Mouse (Mus musculus) thymus, postnatal 25 days (tissue): ENCODE results near the gene Tenm4.

Source experiments
- DNase-seq: peaks from one replicate; pipeline ENCODE4 v3.0.0; 2022

Tenm4 gene

DNA sequence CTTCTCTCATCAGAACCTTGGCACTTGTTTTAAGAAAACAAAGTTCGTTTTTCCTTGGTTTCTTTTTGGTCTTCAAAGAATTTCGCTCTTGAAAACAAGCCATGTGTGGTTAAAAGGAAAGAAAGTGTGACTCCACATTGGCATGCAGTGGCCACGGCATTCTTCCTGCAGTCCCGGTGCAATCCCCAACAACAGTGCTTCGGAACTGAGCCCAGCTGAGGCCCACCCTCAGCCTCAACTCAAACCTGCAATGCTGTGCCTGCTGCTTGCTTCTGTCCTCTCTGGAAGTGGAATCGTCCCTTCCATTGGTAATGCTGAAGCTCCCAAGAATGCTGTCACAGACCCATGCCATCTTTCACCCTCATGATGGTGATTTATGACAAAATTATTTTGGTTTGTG is 88.6 kb downstream of the Tenm4 start:
- no peak for DNase-seq

DNA sequence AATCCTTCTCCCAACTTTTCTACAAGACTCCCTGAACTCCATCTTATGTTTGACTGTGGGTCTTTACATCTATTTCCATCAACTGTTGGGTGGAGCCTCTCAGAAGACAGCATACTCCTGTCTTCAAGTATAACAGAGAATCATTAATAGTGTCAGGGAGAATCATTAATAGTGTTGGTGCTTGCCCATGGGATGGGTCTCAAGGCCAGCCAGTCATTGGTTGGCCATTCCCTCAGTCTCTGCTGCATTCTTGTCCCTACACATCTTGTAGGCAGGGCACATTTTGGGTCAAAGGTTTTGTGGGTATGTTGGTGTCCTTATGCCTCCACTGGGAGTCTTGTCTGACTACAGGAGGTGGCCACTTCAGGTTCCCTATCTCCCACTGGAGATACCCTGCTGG is 91.1 kb downstream of the Tenm4 start:
- DNase-seq, result no peak

DNA sequence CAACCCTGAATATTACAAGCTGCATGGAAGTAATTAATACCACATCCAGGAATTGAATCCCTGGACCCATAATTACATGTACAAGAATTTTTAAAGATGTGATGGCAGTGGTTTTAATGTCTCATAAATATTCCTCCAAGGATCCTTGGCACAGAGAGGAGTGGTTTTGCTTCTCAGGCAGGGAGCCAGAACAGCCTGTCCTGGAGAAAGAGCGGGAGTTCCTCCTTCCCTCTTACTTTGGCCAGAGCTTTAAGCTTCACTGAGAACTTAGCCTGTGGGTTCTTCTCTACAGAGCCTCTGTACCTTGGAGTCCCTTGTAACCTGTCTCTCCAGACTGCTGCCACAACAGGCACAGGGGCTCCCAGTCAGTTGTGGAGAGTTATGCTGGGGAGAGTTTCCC is 94.9 kb downstream of the Tenm4 start:
- no peak for DNase-seq

DNA sequence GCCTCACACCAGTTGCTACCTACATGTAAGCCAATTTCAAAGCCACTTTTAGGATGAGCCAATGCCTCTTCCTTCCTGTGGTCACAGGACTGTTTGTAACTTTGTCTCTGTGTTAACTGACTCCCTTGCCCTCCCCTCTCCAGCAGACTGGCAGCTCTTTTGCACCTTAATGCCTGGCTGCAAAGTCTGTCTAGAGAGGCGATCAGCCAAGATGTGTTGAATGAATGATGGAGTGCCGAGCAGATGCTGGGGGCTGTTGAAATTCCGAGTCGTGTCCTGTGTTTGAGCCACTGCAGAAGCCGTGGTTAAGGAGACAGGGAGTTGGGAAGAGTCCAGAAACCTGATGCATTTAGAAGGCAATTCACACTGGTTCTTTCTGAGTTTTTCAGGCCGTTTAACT is 96.2 kb downstream of the Tenm4 start:
- no peak for DNase-seq

DNA sequence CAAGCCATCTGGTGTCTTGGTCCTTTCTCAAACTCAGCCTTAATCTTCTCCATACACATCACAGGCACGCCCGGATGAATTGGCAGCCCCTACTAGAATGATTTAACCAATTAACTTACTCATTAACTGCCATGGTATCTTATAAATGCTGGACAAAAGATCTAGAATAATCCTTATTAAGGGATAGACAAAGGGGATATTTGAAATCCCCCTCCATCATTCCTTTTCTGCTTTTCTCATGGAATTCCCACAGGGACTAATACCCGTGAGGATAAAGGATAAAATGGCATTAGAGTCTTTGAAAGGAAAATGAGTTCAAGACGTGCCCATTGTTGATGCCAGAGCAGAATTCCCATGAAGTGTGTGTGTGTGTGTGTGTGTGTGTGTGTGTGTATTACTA is 99.6 kb downstream of the Tenm4 start:
- no peak for DNase-seq

DNA sequence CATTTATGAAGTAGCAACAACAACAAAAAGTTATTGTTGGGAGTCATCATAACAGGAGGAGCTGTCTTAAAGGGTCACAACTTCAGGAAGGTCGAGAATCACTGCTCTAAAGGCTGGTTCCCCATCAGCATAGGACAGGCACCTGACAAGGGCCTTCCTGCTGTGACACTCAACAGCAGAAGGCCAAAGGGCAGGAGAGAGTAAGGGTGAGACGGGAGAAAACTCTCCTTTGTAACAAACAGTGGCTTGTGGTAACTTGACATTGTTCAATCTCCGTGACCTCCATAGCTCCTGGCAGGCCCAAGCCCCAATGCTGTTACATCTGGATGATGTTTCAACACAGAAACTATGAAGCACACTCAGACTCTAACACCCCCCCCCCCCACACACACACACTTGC is 101.0 kb downstream of the Tenm4 start:
- no peak for DNase-seq

DNA sequence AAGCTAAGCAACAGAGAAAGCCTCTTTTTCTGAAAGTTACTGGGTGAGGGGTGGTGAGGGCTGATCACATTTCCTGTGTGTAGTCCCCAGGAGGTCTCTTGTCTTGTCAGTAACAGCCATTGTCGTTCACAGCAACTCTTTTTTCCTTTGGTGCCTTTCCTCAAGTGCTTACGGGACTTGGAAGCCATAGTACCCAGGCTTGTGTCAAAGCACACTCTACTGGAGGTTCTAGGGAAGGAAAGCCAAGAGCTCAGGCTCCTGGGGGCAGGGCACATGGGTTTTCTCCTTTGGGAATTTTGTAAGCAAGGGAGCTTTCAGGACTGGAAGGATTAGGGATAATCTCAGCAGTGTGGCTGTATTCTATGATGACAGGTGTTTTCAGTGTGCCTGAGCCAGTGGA is 103.4 kb downstream of the Tenm4 start:
- DNase-seq, result no peak

DNA sequence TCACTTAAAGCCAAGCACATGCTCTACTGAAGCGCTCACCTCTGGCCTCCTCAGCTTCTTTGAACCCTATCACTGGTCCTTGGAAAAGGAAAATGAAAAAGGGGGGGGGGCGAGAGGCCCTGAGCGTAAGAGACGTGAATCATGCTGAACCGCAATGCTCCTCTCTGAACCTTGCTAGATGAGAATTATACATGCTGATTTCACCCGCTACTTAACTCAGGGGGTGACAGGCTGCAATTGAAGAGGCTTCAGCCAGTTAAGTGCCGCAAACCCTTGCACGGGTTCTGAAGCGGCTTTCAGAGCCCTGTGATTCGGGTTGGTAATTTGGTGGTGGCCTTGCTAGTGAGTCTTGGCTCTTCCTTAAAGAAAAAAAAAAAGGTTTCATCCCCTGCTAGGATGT is 106.5 kb downstream of the Tenm4 start:
- no peak for DNase-seq

DNA sequence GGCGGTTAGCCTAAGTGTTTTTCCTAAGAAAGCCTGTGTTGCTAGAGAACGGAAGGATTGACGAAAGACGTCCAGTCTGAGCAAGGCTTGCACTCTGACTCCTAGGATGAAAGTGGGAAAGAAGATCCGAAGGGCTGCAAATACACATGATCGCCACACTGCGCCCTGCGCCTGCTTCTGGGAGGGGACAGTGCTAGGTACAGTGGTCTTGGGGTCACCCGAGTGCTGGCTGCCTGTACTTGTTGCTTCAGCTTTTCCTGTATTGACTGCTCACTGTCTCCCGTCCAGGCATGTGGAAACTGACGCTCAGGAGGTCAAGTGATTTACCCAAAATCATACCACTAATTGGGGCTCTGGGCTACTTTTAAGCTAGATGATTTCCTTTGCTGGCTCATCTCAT is 107.3 kb downstream of the Tenm4 start:
- DNase-seq, result no peak

DNA sequence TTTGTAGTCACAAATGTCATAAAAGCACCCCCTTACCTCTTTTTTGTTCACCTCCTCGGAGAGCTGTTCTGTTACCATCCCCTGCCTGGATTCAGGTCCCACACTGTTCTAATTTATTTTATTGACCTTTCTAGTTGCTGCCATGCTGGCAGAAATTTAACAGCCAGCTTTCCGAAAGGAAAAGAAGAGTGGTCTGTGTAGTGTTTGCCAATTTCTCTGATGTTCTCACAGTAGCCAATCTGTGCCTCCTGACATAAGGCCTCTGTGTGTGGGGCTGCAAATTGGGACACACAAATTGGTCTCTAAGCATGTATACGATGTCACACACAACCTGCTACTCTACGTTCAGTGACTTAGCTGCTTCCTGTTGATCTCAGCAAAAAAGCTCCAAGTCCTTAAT is 109.7 kb downstream of the Tenm4 start:
- DNase-seq, result no peak

DNA sequence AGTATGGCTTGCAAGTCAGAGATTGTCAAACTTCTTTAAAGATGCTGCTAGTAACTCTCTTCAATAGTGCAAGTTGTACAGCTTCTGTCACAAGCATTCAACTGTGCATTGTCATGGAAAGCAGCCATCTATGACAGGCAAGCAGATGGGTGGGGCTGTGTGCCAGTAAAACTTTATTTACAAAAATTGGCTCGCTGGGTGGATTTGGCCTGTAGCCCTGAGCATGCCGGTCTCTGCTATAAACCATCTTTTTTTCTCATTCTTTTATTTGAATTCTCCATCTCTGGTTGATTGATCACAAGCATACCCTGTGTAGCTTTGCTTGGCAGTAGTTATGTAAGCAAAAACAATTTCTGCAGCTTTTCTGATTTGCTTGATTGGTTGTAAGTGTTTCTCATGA is 119.5 kb downstream of the Tenm4 start:
- DNase-seq, result no peak

DNA sequence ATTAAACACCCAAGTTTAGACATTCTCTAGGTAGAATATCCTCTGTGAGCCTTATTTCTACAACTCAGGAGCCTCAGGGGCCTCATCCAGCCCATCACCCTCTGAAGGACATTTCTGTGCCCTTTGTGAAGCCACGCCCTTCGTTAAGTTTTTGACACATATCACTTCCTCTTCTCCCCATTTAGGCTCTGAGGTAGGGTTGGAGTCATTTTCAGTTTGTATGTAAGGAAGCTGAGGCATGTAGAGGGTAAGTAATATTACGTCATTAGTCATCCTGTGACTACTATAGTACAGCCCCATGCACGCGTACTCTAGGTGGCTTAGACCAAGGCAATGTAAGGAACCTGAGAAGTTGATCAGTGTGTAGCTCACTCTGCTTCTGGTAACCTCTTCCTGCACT is 124.9 kb downstream of the Tenm4 start:
- DNase-seq, result no peak

DNA sequence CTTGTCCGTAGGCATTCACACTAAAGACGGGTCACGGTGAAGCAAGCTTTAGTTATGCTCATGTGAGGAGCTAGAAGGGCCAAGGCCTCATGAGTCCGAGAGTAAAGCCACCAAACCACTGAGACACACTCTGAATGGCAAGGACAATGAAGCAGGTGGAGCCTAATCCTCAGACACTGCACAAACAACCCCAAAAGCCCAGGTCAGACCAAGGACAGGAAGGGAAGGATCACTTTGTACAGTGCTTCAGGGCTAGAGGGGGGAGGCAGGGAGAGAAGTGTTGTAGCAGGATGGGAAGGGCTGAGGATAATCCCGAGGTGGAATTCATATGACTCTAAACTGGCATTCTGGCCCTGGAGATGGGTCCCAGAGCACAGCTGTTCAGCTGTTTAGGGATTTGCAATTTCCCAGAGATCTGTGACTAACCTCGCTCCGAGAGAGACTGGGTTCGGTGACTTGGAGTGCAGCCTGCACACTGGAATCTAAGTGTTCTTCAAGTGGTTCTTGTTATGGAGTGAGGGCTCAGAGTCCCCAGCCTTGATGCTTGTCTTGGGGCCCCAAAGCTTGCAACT is 129.9 kb downstream of the Tenm4 start:
- DNase-seq, result no peak

DNA sequence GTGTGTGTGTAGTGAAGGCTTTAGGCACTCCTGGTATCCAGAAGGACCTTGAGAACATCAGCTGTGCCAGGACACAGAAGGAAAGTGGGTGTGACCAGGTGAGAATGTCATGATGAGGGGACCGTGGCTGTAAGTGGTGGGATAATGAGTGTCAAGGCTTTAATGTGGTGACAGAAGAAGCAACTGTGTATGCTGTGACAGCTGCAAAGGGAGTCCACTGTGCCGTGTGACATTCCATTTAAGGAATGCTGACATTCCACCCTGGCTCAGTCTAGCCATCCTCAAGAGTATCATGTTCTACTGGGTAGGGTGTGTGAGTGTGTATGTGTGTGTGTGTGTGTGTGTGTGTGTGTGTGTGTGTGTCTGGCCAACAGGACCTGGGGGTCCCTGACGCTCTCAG is 130.8 kb downstream of the Tenm4 start:
- DNase-seq, result no peak

DNA sequence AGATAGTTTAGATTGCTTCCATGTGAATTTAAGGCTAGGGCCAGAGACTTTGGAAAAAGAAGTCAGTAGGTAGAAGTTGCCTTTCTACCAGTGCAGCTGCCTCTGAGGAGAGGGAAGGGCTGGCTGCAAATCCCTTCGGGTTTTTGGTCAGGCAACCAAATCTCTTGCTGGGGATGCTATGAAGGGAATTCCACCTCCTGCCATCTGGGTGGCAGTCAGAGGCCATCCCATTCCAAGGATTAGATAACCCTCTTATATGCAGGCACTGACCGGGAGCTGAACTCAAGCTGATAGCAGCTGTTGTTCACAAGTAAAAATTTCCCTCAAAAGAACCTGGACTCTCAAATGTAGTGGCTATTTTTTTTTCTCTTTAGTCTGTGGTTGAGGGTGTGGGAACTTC is 132.9 kb downstream of the Tenm4 start:
- no peak for DNase-seq

DNA sequence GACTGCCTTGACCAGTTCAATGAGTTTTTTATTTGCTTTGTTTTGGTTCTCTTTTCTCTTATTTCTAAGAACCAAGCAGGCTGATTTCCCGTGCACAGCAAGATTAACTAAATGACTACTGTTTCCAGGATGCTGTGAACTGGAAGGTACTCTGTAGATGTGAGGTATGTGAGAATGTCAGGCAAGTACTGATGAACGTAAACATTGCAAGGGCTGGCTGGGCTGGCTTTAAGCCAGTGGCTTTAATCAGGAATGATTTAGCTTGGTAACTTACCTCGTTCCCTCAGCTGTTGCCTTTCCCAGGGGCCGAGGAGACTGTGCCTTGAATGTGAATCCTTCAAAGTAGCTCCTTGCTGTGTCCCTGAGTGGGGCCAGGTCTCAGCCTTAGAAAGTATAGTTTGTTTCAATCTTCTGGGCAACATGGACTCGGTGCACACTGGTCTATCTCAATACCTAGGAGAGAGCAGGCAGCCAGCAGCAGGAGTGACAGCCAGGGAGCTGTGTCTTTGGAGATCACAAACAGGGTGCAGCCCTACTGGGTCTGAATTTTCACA is 134.4 kb downstream of the Tenm4 start:
- DNase-seq, result no peak

DNA sequence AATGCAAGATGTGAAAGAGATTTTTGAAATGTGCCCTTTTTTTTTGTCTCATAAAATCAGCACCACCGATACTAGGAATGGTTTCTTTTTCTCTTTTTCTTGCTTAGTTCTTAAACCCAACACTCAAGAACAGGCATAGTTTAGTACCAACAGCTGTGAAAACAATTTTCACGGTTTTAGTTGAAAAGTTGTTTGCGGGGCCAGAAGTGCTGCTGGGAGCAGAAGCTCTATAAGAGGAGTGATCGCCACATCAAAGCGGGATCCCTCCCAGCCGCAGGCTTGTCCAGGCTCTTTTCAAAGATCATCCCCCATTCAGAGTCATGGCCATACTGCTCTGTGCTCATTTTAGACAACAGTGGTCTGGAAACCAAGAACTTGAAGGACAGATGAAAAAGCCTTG is 137.1 kb downstream of the Tenm4 start:
- no peak for DNase-seq

DNA sequence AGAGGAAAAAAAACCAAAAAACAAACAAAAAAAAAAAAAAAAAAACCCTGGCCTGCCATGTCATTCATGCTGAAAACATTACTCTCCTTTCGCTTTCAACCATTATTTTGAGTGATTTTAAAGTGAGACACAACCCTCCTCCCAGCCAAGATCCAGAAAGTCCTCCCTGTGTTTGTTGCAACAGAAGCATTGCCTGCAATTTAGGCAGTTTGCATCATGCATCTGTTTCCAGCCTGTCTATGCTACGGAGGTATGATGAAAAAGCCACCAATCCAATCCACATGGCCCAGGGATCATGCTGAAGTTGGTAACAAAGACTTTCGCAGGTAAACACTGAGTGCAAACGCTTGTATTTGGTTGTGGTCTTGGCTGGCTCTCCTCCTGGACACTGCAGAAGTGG is 158.3 kb downstream of the Tenm4 start:
- no peak for DNase-seq

DNA sequence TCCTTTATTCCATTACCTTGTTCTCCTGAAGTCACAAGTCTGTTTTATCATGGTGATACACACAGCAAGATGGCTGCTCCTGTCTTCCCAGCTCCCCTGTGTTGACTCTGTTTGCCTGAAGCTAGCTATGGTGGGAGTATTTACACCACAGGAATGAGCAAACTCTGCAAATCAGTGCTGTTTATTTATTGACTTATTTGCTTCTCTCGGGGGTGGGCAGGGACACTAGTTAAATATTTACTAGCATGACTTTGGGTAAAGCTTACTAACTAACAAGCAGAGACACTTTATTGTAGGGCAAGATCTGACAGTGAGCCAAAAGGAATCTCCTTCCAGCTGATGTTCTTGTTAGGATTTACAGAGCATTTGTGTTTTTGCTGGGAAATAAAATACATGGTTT is 160.1 kb downstream of the Tenm4 start:
- DNase-seq, result no peak

DNA sequence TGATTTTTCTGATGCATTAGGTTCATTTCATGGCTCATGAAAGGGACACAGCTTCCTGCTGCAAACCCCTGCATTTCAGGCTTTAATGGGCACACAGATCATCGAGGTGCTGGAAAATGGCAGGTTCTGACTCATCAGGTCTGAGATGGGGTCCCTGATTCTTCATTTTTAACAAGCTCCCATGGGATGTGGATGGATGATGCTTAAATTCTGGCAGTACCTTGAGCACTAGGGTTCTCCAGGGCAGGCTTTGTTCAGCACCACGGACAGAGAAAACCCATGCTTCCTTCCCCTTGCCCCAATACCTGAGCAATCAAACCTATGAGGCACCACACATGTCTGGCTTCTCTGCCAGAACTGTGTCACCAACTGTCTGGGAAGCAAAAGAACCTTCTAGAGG is 163.3 kb downstream of the Tenm4 start:
- no peak for DNase-seq

DNA sequence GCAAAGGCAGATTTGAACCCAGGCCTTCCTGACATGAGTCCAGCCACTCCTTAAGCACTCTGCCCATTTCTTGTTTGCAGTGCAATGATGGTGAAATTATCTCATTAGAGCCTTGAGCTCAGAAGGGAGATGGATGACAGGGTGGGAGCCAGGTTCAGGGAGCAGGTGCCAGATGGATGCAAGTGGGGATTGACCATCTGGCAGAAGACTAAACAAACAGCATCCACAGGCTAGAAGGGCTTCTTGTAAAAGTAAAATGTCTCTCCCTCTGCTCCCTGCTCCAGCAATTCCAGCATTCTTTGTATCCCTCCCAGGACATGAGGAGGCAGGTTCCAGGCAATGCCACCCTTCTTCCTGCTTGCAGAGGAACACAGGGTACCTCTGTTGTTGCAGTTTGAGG is 165.3 kb downstream of the Tenm4 start:
- no peak for DNase-seq

DNA sequence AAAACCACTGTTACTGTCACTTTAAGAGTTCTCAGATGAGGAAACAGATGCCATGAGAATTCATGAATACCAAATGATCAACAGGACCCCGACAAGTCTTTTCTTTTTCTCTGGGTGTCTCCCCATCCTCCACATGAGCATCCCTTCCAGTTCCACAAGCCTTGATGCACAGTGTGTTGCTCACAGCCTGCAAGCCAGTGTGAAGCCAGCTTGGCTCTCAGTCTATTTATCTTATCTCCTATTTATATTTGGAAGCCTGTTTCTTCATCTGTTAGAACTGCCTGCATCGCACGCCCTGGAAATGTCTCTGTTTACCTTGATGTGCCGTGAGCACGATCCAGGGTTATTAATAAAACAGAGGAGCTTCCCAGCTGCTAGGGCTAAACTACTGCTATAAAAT is 169.8 kb downstream of the Tenm4 start:
- no peak for DNase-seq

DNA sequence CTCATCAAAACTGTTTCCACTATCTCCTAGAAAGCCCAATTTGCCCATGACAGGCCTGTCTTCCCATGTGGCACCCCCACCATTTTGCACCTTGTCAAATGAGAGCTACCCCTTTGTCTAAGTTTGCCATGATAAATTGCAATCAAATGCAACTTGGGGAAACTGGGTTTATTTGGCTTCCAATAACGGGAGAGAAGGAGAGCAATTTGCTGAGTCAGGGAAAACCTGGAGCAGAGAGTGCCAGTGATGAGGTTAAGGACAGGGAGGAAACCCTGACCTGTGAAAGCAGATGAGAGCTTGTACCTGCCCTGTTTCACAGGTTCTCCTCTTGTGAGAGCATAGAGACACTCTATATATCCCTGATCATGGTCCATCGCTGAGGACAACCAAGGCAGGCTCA is 170.4 kb downstream of the Tenm4 start:
- DNase-seq, result no peak

DNA sequence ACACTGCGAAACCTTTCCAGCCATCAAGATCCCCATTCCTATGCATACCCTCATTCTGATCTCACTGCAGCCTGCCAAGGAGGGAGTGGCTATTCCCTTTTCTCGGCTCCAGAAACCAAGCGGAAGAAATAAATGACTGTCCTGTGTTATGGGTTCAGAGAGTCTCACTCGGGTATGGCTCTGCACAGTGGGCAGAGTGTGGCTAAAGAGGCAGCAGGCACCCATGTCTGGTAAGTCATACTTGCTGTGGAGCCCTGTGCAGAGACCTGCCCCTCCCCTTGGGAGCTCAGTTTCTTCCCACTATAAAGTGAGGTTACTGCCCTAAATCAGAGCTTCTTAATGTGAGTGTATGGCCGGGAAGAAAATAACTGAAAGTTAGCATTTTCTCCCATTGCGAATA is 171.9 kb downstream of the Tenm4 start:
- DNase-seq, result no peak

DNA sequence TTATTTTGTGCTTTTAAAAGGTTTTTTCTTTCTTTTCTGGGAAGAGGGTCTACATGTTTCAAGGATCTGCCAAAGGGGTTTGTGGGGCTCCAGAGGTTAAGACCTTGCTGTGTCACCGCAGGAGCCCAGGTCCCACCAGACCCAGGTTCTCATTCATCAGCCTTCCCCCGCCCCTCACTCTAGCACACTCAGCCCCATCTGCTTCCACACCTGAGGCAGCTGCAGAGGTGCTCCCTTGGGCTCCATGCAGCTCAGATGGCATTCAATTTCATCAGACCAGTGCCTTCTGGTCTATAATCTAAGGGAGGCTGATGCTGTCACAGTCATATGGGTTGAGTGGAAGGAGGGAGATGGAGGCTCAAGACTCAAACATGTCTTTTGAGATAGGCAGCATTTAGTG is 172.6 kb downstream of the Tenm4 start:
- no peak for DNase-seq

DNA sequence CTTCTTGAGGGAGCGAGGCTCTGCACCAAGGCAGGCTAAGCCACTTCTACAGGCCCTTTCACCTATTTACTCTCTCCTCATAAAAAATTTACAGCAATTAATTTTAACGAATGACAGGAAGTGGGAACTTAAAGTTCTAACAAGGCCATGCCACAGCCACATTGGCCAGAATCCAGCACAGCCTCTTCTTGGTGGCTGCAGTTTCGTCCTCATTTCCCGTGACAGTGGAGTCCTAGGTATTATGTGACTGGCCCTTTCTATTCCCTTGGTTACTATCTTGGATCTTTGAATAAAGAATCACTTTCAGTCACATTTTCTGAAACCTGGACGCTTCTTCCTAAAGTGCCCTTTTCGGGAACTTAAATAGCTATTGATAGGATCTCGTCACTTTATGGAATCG is 181.6 kb downstream of the Tenm4 start:
- no peak for DNase-seq
